Mouse (Mus musculus): ENCODE data around the gene Magohb.

DNA sequence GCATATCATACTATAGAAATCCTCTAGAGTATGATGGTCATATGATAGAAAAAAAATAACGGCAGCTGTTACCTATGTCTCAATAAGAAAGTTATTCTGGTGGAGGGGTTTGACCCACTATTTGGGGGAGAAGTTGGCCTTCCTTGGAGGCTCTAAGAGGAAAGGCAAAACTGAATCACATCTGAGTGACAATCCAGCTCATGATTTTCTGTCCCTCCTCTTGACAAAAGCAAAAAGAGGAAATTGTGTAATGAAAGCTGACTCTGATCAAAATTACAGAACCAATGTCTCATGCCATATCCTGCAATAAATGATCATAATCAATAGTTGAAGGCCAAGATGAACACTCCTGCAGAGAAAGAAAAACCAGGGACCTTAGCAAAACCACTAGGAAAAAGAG lies 20.7 kb downstream of the Magohb start:
- TF ChIP-seq POLR2A (IDR thresholded peaks at IDR 0.05; ENCODE audit: insufficient read length, low read depth) (no peak), USF1 (IDR thresholded peaks at IDR 0.05; ENCODE audit: low read depth) (no peak), MAX (IDR thresholded peaks at IDR 0.05; ENCODE audit: low read depth) (no peak), TCF3 (IDR thresholded peaks at IDR 0.05; ENCODE audit: insufficient read length, low read depth) (no peak), CEBPB (IDR thresholded peaks at IDR 0.05; ENCODE audit: insufficient read depth, poor library complexity, severe bottlenecking) (no peak), TCF12 (IDR thresholded peaks at IDR 0.05; ENCODE audit: insufficient read depth, poor library complexity, severe bottlenecking) (no peak)
